Mouse (Mus musculus): ENCODE data around the gene Arg1.

- no peak for TF ChIP-seq CTCF (IDR thresholded peaks at IDR 0.05; ENCODE audit: low read depth, low read length)
- TF ChIP-seq TAL1 (conservative IDR thresholded peaks at IDR 0.05; ENCODE audit: low read depth, low read length): no peak
- TF ChIP-seq GATA2 (IDR thresholded peaks at IDR 0.05; ENCODE audit: borderline replicate concordance, low read depth, low read length): no peak
Observed at GRCm38 (mm10) chr10:24895927-24896326, 31.4 kb downstream of the Arg1 start.
